Mouse (Mus musculus): Measurements from ENCODE around the gene Il20ra.

Gene Il20ra

DNA sequence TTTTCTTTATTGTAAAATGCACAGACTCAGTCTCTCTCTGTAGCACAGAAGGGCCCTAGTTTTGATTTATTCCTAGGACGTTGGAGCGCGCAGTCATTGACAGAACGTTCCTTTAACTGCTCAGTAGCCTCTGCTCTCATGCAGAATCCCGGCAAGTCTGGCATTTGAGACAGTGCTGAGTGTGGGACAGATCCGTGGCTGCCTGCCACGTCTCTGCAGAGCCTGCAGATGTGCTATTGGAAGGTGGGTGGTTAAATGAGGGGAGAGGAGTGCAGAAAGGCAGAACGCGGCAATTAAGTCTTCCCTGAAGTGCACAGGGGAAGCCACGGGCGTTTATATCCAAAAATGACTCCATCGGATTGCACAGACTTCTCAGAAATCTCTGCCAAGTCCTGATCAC is 66.7 kb downstream of the Il20ra start:
- DNase-seq: no peak

DNA sequence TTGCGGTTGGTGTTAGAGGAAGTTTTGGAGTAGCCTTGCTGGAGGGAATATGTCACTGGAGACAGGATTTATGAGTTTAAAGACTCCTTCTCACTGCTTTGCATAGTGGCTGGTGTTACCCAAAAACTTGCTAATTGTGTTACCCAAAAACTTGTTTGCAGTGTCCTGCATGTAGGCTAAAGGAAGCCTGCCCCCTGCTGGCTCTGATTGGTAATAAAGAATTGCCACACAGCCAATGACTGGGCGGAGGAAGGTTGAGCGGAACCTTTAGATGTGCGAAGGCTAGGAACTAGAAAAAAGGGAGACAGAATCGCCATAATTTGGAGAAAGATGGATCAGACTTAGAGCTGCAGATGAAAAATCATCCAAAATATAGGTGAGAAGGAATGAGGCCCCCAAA is 69.0 kb downstream of the Il20ra start:
- peak; percentile 4 for DNase-seq

DNA sequence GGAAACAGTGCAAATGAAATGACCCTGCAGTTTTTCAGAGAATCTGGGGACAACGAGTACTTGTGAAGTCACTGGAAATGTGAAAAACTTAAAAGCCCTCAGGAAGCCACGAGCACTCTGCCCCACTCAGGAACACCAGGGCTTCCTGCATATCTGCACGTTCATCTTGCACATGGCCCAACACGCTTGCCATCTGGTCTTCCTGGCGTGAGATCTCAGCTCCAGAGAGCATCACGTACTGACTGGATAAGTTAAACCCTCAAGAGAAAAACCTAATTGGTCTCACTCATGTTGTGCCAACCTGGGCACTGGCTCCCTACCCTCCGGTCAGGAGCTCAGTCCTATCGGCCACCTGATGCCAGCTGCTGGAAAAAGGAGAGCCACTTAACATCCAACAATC is 82.6 kb downstream of the Il20ra start:
- peak; percentile 37 for DNase-seq

DNA sequence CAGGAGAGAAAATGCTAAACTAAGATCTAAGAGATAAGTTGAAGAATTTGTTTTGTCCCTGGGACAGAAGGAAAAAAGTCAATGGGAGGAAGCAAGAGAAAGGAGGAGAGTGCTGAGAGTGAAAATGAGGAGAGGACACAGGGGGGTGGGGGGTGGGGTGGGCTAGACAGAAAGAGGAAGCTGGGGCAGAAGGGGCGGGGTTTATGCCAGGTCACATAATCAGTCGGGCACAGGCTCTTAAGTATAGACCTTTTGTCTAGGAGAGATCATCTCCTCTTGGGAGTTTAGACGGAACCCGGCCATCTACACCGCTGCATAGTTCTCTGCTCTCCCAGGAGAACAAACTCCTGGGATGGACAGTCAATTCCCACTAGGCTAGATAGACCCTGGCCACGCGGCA is 90.6 kb downstream of the Il20ra start:
- no peak for DNase-seq

DNA sequence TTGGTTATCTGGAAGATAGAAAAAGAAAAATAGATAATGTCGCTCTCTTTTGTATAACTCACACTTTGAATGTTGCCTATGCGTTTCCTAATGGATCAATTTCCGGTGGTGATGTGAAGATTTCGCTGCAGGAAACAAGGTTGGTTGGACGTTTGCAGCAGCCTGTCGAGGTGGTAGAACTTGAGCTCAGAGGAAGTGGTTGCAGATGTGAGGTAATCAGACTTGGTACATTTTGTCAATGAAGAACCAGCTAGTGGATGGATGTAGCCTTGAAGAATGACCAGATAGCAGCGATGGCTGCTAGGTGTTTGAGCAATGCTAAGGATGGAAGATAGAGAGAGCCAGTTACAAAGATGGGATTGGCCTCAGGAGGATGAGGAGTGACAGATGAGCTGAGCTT is 92.4 kb downstream of the Il20ra start:
- DNase-seq: no peak
